Mouse (Mus musculus) cerebellum, adult 11-12 months (tissue): ENCODE results near the gene Orc6.

Source experiments
- DNase-seq: peaks from one replicate; pipeline ENCODE4 v3.0.0; 2022

Gene Orc6

GRCm38 (mm10) chr8:85299434-85300077 lies at the start of gene Orc6, which contains the start of gene Vps35:
Gene Orc6, plus strand, starts transcription at chr8:85299632.
Gene Vps35, minus strand, starts transcription at chr8:85299802.
- peak; percentile 94 for DNase-seq

- DNase-seq = no peak
Measured at GRCm38 (mm10) chr8:85286846-85287245, 12.6 kb upstream of the Orc6 start.

- DNase-seq = no peak
Measured at GRCm38 (mm10) chr8:85298600-85299433, 615 bp upstream of the Orc6 start.

- no peak for DNase-seq
Measured at GRCm38 (mm10) chr8:85301941-85302340, 2.5 kb downstream of the Orc6 start.

- DNase-seq = no peak
Measured at GRCm38 (mm10) chr8:85302931-85303330, 3.5 kb downstream of the Orc6 start.

GRCm38 (mm10) chr8:85303531-85303930 lies 4.1 kb downstream of the Orc6 start:
- DNase-seq = no peak

- DNase-seq = no peak
Measured at GRCm38 (mm10) chr8:85308564-85308963, 9.1 kb downstream of the Orc6 start.

GRCm38 (mm10) chr8:85311743-85312142 lies 12.3 kb downstream of the Orc6 start:
- DNase-seq = no peak

- DNase-seq = no peak
Measured at GRCm38 (mm10) chr8:85313036-85313435, 13.6 kb downstream of the Orc6 start.

GRCm38 (mm10) chr8:85318534-85318933 lies 19.1 kb downstream of the Orc6 start:
- no peak for DNase-seq

- DNase-seq = no peak
Measured at GRCm38 (mm10) chr8:85321981-85322380, 22.5 kb downstream of the Orc6 start.

GRCm38 (mm10) chr8:85323084-85323483 lies 23.7 kb downstream of the Orc6 start:
- DNase-seq = no peak

- DNase-seq = no peak
Measured at GRCm38 (mm10) chr8:85327036-85327435, 27.6 kb downstream of the Orc6 start.

- no peak for DNase-seq
Measured at GRCm38 (mm10) chr8:85329506-85329905, 30.1 kb downstream of the Orc6 start.

GRCm38 (mm10) chr8:85335105-85335504 lies 35.7 kb downstream of the Orc6 start:
- DNase-seq = no peak

GRCm38 (mm10) chr8:85336211-85336933 lies 36.9 kb downstream of the Orc6 start:
- DNase-seq = no peak

GRCm38 (mm10) chr8:85337681-85338080 lies 38.2 kb downstream of the Orc6 start:
- no peak for DNase-seq

GRCm38 (mm10) chr8:85339871-85340573 lies 40.6 kb downstream of the Orc6 start:
- DNase-seq = no peak

GRCm38 (mm10) chr8:85353287-85353686 lies 53.9 kb downstream of the Orc6 start:
- DNase-seq = no peak
